Mouse (Mus musculus) splenic B cell, adult 2 months (primary cell): Measurements from ENCODE around the gene Cd300ld.
"Not testable (repeated sequence)": the region's sequence is repeated elsewhere in the genome, so short reads cannot be mapped to it uniquely, and the experiment has no call there.

Experiments used
- DNase-seq: peaks from one replicate; pipeline ENCODE4 v3.0.0-alpha.2; 2011; ENCODE audit warnings: low read depth, low spot score
- H3K27me3 ChIP-seq: 2 replicates; pipeline ENCODE4 v1.6.1; 2012; ENCODE audit warnings: mild to moderate bottlenecking, low read length, moderate library complexity, mixed read lengths; ENCODE audit not compliant: control insufficient read depth, poor library complexity, insufficient read depth, severe bottlenecking
- H3K36me3 ChIP-seq: 2 replicates; pipeline ENCODE4 v1.6.1; 2012; ENCODE audit warnings: mild to moderate bottlenecking, low read length, moderate library complexity, mixed read lengths; ENCODE audit not compliant: control insufficient read depth, poor library complexity, insufficient read depth, severe bottlenecking

Cd300ld gene

GRCm38 (mm10) chr11:114989793-114990192 is at the start of gene Cd300ld:
Cd300ld (minus strand) TSS chr11:114989922.
- Histone ChIP-seq H3K36me3 (no peaks in the 10 kb centered on the region), H3K27me3 (no peaks in the 10 kb centered on the region)
- DNase-seq, result no peak

- not testable (repeated sequence) for H3K27me3 ChIP-seq, DNase-seq, H3K36me3 ChIP-seq
Measured at GRCm38 (mm10) chr11:115037669-115038068, 47.9 kb upstream of the Cd300ld start, which contains the start of gene Cd300ld5. Cd300ld5 (minus strand) TSS chr11:115037769.

GRCm38 (mm10) chr11:115026912-115027311 is 37.2 kb upstream of the Cd300ld start, which contains the start of gene Cd300ld4:
Cd300ld4 (minus strand) TSS chr11:115027012.
- not testable (repeated sequence) for H3K27me3 ChIP-seq, H3K36me3 ChIP-seq, DNase-seq

- H3K27me3 ChIP-seq, H3K36me3 ChIP-seq, DNase-seq: not testable (repeated sequence)
Measured at GRCm38 (mm10) chr11:115016093-115016492, 26.4 kb upstream of the Cd300ld start, which contains the start of gene Cd300ld2. Cd300ld2 (minus strand) TSS chr11:115016193.

GRCm38 (mm10) chr11:115004070-115004469 is 14.3 kb upstream of the Cd300ld start:
- peak; percentile 17 for DNase-seq
- Histone ChIP-seq H3K27me3 (no peaks in the 10 kb centered on the region), H3K36me3 (no peaks in the 10 kb centered on the region)

GRCm38 (mm10) chr11:115001474-115002040 is 11.8 kb upstream of the Cd300ld start, which contains the start of gene Cd300c2:
Cd300c2 (minus strand) TSS chr11:115001880.
- DNase-seq, result no peak
- H3K36me3 ChIP-seq, result no peaks in the 10 kb centered on the region
- H3K27me3 ChIP-seq, result no peaks in the 10 kb centered on the region

- Histone ChIP-seq H3K36me3 (no peaks in the 10 kb centered on the region), H3K27me3 (no peaks in the 10 kb centered on the region)
- no peak for DNase-seq
Measured at GRCm38 (mm10) chr11:114981866-114982265, 7.9 kb downstream of the Cd300ld start.

- Histone ChIP-seq H3K27me3 (no peaks in the 10 kb centered on the region), H3K36me3 (no peaks in the 10 kb centered on the region)
- no peak for DNase-seq
Measured at GRCm38 (mm10) chr11:114972726-114973125, 17.0 kb downstream of the Cd300ld start.

GRCm38 (mm10) chr11:114968752-114969207 is 20.9 kb downstream of the Cd300ld start, which contains the start of gene Cd300c:
Cd300c (minus strand) TSS chr11:114969157.
- Histone ChIP-seq H3K27me3 (no peaks in the 10 kb centered on the region), H3K36me3 (no peaks in the 10 kb centered on the region)
- peak; percentile 3 for DNase-seq

- H3K27me3 ChIP-seq, result no peaks in the 10 kb centered on the region
- H3K36me3 ChIP-seq, result no peaks in the 10 kb centered on the region
- DNase-seq, result no peak
Measured at GRCm38 (mm10) chr11:114965182-114965828, 24.4 kb downstream of the Cd300ld start.

- Histone ChIP-seq H3K36me3 (no peaks in the 10 kb centered on the region), H3K27me3 (no peaks in the 10 kb centered on the region)
- DNase-seq, result no peak
Measured at GRCm38 (mm10) chr11:114960369-114960768, 29.4 kb downstream of the Cd300ld start.

- DNase-seq, result no peak
- Histone ChIP-seq H3K27me3 (no peaks in the 10 kb centered on the region; the same call in 1 of the 2 replicates), H3K36me3 (no peaks in the 10 kb centered on the region)
Measured at GRCm38 (mm10) chr11:114934144-114934543, 55.6 kb downstream of the Cd300ld start, which contains the start of gene Cd300lb. Cd300lb (minus strand) TSS chr11:114934386.

GRCm38 (mm10) chr11:114933591-114933990 is 56.1 kb downstream of the Cd300ld start:
- no peaks in the 10 kb centered on the region for H3K36me3 ChIP-seq
- no peak for DNase-seq
- H3K27me3 ChIP-seq, result no peaks in the 10 kb centered on the region
